Mouse (Mus musculus): ENCODE data around the gene Lats1. TPM values are rescaled to one million over a fixed set of nuclear protein-coding genes. Genes with fewer than 3 reads are reported as not detected.

Lats1 gene
- total RNA-seq (2023) = 42.4 TPM

DNA sequence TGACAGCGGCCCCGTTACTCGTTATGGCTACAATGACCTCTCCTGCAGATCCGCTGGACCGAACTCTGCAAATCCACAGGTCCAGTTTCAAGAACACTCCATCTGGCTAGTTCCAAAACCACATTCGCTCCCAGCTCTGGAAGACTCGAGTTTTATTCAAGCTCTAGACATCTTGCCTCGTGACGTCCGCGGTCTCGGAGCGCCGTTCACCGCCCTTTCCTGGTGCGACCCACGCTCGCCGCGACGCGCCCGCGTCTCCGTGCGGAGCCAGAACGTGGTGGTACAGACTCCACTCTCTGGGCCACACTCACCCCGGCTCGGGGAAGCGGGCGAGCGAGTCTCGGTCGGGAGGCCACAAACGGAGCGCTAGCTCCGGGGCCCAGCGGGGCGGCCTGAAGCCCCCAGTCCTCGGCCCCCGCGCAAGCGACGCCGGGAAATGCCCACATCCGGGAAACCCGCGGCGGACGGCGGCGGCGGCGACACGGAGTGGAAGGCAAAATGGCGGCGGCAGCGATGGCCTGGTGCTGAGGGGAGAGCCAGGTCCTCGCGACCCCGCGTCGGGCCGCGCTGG lies at the start of gene Lats1, which contains the start of gene Pcmt1:
Gene Lats1, plus strand, starts transcription at position 484 of the 571 bp plus-strand sequence.
Gene Pcmt1, minus strand, starts transcription at position 406 of the 571 bp plus-strand sequence.

GRCm38 (mm10) chr10:7667342-7667802 lies 13.6 kb upstream of the Lats1 start, which contains the start of gene Nup43:
Nup43 (plus strand) TSS chr10:7667503.

DNA sequence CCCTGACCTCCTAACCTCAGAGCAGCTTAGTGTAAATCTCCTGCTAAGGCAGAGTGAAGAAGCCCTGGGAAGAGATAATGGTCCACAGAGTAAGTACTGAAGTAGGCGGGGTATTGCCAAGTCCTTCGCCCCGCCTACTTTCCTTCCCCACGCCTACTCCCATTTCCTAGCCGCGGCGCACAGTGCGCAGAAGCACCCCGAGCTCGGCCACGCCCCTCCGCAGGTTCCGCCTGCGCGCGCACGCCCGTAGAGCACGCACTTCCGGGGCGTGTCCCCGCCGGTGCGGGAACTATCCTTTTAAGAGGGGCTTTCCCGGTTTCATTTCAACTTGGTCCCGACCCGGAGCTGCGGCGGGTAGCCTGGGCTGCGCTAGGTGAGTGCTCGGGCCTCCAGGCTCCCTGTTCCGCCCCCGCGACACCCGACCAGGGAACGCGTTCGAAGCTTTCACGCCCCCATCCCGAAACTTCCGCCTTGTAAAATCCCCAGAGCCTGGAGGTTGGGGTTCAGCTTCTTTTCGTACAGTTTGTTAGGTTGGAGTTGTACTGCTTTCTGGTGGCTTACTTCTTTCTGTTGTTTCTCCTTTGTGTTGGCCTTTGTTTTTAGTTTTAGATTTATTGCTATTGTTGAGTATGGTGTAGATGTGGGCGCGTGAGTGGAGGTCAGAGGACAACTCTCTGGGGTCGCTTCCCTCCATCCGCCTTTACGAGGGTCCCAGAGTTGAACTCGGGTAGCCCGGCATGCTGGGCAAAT lies 44.9 kb downstream of the Lats1 start, which contains the start of gene Katna1:
Gene Katna1, plus strand, starts transcription at position 250 of the 750 bp plus-strand sequence.

Other genes starting within 250 kb of the Lats1 start
- 8.3 TPM for gene Ulbp1, start 207.6 kb upstream of the Lats1 start, total RNA-seq (2023)
- gene Lrp11, start 91.4 kb upstream of the Lats1 start, total RNA-seq (2023) = 2.5 TPM
- gene Nup43, start 13.7 kb upstream of the Lats1 start, total RNA-seq (2023) = 11.4 TPM
- gene Pcmt1, start 78 bp upstream of the Lats1 start, total RNA-seq (2023) = 66.2 TPM
- 55.1 TPM for gene Katna1, start 44.8 kb downstream of the Lats1 start, total RNA-seq (2023)
- 53.7 TPM for gene Ginm1, start 111.6 kb downstream of the Lats1 start, total RNA-seq (2023)
- gene Ppil4, start 111.7 kb downstream of the Lats1 start, total RNA-seq (2023) = 78.0 TPM
- gene Zc3h12d, start 151.3 kb downstream of the Lats1 start, total RNA-seq (2023) = 28.6 TPM